Mouse (Mus musculus) brain, embryonic 14.5 days (tissue): ENCODE measurements around the gene Dnajc1. TPM values are rescaled to one million over a fixed set of nuclear protein-coding genes. Genes with fewer than 3 reads are reported as not detected.

Experiments
- DNase-seq: peaks from one replicate; pipeline ENCODE4 v3.0.0-alpha.2; 2011; ENCODE audit warnings: low read depth
- CTCF ChIP-seq: fragments of 200-500 bp; IDR thresholded peaks from 2 replicates; pipeline ENCODE4 v1.5.1; 2012; ENCODE audit warnings: inconsistent platforms, mild to moderate bottlenecking, moderate library complexity, borderline replicate concordance; ENCODE audit not compliant: insufficient read depth, insufficient read length; ENCODE audit errors: extremely low read depth
- POLR2A ChIP-seq: fragments of 200-500 bp; IDR thresholded peaks from 2 replicates; pipeline ENCODE4 v1.6.1; 2012; ENCODE audit warnings: mild to moderate bottlenecking, inconsistent platforms, borderline replicate concordance; ENCODE audit not compliant: poor library complexity, insufficient read depth, insufficient read length, severe bottlenecking; ENCODE audit errors: extremely low read depth
- polyA plus RNA-seq: library from polyadenylated mRNA; depleted of rRNA; stranded (reverse); fragments of >200 nt; gene quantifications from 2 replicates; pipeline ENCODE4 v1.2.3, GENCODE M21; 2012; rRNA removed

Gene Dnajc1
- polyA plus RNA-seq = 12.0 and 13.6 TPM in 2 replicates

DNA sequence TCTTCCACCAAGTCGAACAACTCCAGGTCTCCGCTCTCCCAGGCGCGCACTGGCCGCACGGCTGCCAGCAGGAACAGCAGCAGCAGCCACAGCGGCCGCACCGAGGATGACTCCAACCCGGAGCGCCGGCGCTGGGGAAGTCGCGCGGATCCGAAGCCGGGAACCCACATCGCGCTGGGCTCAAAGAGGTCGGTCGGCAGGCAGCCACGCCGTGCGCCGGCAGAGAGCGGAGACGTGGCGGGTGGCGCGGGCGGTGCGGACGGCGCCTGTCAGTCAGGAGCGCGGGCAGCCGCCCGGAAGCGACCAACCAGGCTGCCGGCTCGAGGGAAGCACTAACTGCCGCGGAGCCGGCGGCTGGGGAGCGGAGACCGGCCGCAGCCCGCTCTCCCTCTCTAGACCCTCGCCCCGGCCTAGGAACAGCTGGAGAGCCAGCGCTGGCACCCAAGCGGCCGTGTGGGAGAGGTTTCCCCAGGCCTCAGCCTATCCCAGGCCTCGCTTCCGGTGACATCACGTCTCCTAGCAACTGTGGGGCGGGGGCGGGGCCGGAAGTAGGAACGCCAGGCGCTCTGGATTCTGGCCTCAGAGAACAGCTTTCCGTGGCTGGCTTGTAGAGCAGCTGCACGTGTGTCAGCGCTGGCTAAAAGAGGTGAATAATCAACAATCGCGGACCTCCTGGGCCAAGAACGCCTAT, at the start of gene Dnajc1:
Gene Dnajc1, minus strand, starts transcription at position 500 of the 691 bp plus-strand sequence.
- peak; percentile 81 for TF ChIP-seq POLR2A
- no peak for TF ChIP-seq CTCF

DNA sequence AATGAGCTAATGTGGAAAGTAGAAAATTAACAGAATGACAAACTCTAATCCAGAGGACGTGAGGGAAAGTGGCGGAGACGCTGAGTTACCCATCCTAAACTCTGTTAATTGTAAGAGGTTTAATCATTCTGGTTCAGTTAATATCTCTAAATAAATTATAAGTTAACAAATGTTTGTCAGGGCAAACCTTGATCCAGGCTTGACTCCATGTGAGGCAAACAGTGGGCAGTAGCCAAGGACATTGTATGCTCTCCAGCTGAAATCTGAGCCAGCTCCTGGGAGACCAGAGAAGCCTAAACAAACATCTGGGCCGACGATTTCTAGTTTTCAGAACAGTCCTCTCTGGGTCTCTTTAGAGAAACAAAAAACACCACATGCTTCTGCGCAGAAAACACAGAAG, 49.2 kb upstream of the Dnajc1 start:
- TF ChIP-seq POLR2A = no peak
- TF ChIP-seq CTCF = no peak
- no peak for DNase-seq

More for the DNA sequence above, at the start of gene Dnajc1:
- peak; percentile 99 for DNase-seq

DNA sequence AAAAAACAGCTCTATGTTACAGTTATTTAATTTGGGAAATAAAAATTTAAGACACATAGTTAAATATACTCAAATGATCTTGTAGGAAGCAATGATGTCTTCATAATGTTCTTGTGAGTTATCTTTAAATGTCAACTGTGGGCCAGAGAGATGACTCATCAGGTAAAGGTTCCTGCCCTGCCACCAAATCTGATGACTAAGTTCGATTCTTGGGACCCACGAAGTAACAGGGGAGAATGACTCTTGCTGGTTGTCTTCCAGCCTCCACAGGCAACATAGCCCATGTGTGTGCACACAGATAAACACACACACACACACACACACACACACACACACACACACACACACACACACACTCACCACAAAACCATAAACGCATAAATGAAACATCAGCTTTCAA, 22.6 kb upstream of the Dnajc1 start:
- DNase-seq = no peak
- no peak for TF ChIP-seq CTCF
- TF ChIP-seq POLR2A = no peak

DNA sequence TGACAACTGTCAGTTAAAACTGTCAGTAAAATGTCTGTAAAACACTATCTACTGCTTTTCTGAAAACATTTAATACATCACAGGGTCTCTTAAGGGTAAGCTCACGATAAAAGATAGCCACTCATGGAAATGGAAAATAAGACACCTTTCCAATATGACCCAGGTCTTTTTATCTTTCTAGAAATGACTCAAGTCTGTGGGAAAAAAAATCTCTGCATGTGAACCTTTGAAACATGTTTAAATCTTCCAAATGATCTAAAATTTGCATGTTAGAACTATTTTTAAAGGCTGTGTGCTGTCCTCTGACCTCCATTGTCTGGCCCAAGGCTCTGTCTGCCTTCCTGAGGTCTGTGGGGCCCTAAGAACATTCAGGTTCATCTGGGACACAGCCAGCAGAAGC, 11.0 kb upstream of the Dnajc1 start:
- no peak for DNase-seq
- no peak for TF ChIP-seq CTCF
- no peak for TF ChIP-seq POLR2A

DNA sequence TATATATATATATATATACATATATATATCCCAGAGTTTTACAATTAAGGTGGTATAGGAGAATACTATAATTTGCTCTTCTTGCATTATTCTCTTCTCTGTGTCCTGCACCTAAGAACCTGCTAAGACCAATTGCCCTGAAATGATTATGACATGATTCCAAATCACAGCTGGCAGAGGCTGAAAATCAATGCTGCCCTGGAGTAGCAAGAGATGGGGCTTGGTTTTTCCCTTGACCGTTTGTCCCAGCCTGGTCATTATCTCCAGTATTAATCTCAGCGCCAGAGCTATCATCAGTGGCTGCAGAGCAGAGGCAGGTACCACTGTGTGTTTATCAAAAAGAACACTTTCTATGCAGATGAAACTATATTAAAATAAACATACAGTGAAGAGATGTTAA, 9.1 kb upstream of the Dnajc1 start:
- TF ChIP-seq CTCF (no peak), POLR2A (no peak)
- DNase-seq = no peak

DNA sequence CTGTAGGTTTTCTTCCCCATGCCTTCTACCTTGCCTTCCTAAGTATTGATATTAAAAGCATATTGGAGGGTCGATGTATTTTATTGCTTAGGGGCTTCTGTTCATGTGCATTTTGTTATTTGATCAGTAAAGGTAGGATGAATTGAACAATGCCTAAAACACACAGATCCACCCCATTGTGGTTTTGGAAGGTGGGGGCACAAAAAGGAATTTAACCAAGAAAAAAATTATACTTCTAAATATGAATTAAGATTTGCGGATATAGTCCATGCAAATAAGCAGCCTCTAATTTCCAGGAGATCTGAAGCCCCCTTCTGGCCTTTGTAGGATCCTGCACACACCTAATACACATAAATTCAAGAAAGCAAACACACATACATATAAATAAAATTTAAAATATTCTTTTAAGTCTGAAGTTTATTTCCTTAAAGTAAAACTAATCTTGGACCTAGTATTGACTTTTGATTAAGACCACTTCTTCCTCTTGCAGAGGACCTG, 441 bp upstream of the Dnajc1 start:
- peak; percentile 54 for DNase-seq

DNA sequence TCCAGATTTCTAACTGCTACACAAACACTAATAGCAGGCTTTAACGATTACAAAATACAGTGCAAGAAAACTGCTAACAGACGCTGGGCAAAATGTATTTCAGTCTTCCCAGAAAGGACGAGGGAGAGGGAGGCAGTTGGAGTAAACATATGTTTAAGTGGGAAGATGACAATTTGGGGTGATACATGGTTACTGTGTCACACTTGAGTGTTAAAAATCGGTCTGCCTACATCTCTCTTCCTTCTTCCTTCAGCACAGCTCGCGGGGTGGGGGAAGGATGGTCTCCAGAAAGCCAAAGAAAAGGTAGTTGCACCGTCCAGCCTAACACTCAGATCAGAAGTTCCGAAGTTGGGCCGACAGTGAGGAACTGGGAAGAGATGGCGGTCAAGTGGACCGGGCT, 769 bp downstream of the Dnajc1 start:
- no peak for DNase-seq
- no peak for TF ChIP-seq CTCF
- no peak for TF ChIP-seq POLR2A

More for the DNA sequence above, 441 bp upstream of the Dnajc1 start:
- no peak for TF ChIP-seq POLR2A
- no peak; the same call in 1 of the 2 replicates for TF ChIP-seq CTCF

DNA sequence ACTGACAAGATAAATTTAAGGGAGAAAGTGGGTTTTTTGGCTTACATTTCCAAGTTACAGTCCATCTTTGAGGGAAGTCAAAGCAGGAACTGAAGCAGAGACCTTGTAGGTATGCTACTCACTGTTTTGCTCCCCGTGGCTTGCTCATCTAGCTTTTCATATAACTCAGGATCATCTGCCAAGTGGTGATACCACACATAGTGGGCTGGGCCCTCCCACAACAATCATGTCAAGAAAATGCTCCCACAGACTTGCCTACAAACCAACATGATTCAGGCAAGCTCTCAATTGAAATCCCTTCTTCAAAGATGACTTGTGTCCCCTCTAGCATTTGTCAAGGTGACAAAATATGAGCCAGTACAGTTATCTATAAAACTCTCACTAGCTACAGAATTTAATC, 3.0 kb downstream of the Dnajc1 start:
- DNase-seq = no peak

DNA sequence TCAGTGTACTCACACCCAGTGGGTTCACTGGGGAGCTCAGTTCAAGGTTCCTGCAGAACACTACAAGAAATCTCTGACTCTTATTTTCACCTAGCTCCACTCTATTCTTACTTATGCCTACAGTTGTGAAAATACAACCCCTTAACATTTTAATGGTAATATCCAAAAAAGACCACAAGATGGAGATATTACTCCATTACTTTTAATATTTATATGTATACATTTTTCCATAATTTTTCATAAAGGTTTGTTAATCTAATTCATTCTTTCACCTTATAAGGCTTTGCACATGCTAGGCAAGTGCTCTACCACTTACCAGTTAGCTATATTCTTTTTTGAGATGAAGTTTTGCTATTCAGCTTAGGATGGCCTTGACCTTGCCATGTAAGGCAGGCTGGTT, 11.0 kb downstream of the Dnajc1 start:
- TF ChIP-seq CTCF (no peak), POLR2A (no peak)
- DNase-seq = peak; percentile 21

More for the DNA sequence above, 3.0 kb downstream of the Dnajc1 start:
- no peak for TF ChIP-seq POLR2A
- TF ChIP-seq CTCF = no peak

DNA sequence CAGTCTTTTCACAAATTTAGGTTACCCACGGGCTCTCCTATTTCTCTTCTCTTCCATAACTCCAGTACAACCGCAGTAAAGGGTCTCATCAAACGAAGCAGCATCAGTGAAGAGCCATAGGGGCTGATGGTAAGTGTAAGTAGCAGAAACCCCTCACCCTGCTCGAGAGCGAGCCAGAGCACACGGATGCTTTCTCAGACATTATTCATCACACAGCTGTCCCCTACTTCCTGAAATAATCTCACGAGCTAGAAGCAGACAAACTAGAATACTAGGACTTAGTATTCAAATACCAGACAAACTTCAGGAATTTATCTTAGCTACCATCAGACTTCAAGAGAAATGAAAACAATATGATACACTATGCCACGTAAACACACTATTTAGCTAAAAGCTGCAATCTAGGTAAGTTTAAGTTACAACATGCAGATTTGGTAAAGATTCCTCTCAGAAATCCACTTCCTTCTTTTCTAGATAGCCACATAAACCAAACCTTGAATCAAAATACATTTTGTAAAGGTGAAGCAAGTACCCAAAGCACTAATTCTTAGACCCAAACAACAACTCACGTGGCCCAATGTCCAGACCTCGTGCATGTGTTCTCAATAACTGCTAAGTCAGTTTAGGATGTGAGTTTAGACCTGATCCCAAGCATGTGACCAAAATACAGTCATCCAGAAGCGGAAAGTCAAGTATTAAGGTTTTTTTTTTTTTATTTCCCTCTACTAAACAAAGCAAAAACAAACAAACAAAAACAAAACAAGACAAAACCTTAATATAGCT, 20.0 kb downstream of the Dnajc1 start:
- TF ChIP-seq CTCF = no peak
- TF ChIP-seq POLR2A = no peak

DNA sequence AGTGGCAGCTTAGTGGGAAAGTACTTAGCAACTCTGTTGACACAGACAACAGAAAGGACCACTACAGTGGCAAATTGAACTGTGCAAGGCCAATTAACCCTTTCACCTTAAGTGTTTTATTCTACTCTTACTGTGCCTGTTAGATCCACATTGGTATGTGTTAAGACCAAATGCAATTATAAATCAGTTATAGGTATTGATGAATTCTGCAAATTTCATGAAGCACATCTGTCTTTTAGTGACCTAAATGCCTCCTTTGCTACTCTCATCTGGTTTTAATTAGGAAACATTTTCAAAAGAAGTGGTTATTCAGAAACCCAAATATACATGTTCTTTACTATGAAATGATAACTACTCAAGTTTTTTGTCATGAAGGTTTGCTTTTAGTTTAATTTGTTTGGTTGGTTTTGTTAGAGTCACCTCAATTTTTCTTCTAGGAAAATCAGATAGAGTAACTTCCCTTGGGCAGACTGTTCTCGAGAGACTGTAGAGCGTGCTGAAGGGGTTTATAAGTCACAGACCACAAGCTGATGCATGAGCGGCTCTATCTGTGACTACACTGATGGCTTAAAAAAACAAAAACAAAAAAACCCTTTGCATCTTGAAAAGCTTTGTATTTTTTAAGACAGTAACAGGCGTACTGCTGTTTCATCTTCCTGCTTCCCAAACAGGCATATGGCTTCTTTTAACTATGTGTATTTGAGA, 21.7 kb downstream of the Dnajc1 start:
- TF ChIP-seq CTCF (no peak), POLR2A (no peak)
- no peak for DNase-seq

More for the DNA sequence above, 20.0 kb downstream of the Dnajc1 start:
- DNase-seq = no peak
